Mouse (Mus musculus): ENCODE data around the gene Ankrd42.

Ankrd42 gene

GRCm38 (mm10) chr7:92566775-92567174 is 70.2 kb downstream of the Ankrd42 start:
- DNase-seq (ENCODE audit: low spot score in 2 of 2) = no peak

- DNase-seq (ENCODE audit: low spot score in 2 of 2) = peak; percentile 70 to 81
These were observed 75.7 kb downstream of the Ankrd42 start, which contains the start of gene Ccdc90b for GRCm38 (mm10) chr7:92560986-92561876. TSS of gene Ccdc90b (plus strand) at chr7:92561149.

GRCm38 (mm10) chr7:92558744-92559143 is 78.2 kb downstream of the Ankrd42 start:
- no peak for DNase-seq (ENCODE audit: low spot score in 2 of 2)

- no peak for DNase-seq (ENCODE audit: low spot score in 2 of 2)
These were observed 86.0 kb downstream of the Ankrd42 start for GRCm38 (mm10) chr7:92550990-92551392.

GRCm38 (mm10) chr7:92550248-92550989 is 86.5 kb downstream of the Ankrd42 start:
- no peak for DNase-seq (ENCODE audit: low spot score in 2 of 2)

- no peak for DNase-seq (ENCODE audit: low spot score in 2 of 2)
These were observed 90.2 kb downstream of the Ankrd42 start for GRCm38 (mm10) chr7:92546763-92547162.

GRCm38 (mm10) chr7:92532351-92533036 is 104.4 kb downstream of the Ankrd42 start:
- no peak for DNase-seq (ENCODE audit: low spot score in 2 of 2)
